Mouse (Mus musculus): Measurements from ENCODE around the gene Gsta2.

- TF ChIP-seq CTCF (IDR thresholded peaks at IDR 0.05; ENCODE audit: control insufficient read depth, insufficient read depth, low read length) (no peak), POLR2A (IDR thresholded peaks at IDR 0.05; ENCODE audit: borderline replicate concordance, control insufficient read depth, low read depth, low read length) (no peak)
These were observed 31.4 kb upstream of the Gsta2 start for GRCm38 (mm10) chr9:78386947-78387346.
